Mouse (Mus musculus): ENCODE measurements around the gene Stard13. TPM values are rescaled to one million over a fixed set of nuclear protein-coding genes. Genes with fewer than 3 reads are reported as not detected.

Stard13 gene
- total RNA-seq, 2 experiments from 2014 or later: not detected

GRCm38 (mm10) chr5:151042911-151043310 is 190.7 kb downstream of the Stard13 start:
- ATAC-seq (replicated peaks; ENCODE audit: low FRiP score, poor library complexity, severe bottlenecking): no peak

- ATAC-seq (replicated peaks; ENCODE audit: low FRiP score, poor library complexity, severe bottlenecking): no peak
Observed at GRCm38 (mm10) chr5:151037871-151038270, 195.8 kb downstream of the Stard13 start.

GRCm38 (mm10) chr5:151034715-151035512 is 198.7 kb downstream of the Stard13 start:
- no peak for ATAC-seq (replicated peaks; ENCODE audit: low FRiP score, poor library complexity, severe bottlenecking)

GRCm38 (mm10) chr5:151028906-151029305 is 204.7 kb downstream of the Stard13 start:
- ATAC-seq (replicated peaks; ENCODE audit: low FRiP score, poor library complexity, severe bottlenecking): no peak

GRCm38 (mm10) chr5:151027171-151027570 is 206.5 kb downstream of the Stard13 start:
- ATAC-seq (replicated peaks; ENCODE audit: low FRiP score, poor library complexity, severe bottlenecking): no peak

- ATAC-seq (replicated peaks; ENCODE audit: low FRiP score, poor library complexity, severe bottlenecking): no peak
Observed at GRCm38 (mm10) chr5:151026069-151026468, 207.6 kb downstream of the Stard13 start.

GRCm38 (mm10) chr5:151024483-151024882 is 209.2 kb downstream of the Stard13 start:
- ATAC-seq (replicated peaks; ENCODE audit: low FRiP score, poor library complexity, severe bottlenecking): no peak

- no peak for ATAC-seq (replicated peaks; ENCODE audit: low FRiP score, poor library complexity, severe bottlenecking)
Observed at GRCm38 (mm10) chr5:151023461-151023860, 210.2 kb downstream of the Stard13 start.

- no peak for ATAC-seq (replicated peaks; ENCODE audit: low FRiP score, poor library complexity, severe bottlenecking)
Observed at GRCm38 (mm10) chr5:151022939-151023338, 210.7 kb downstream of the Stard13 start.

- ATAC-seq (replicated peaks; ENCODE audit: low FRiP score, poor library complexity, severe bottlenecking): no peak
Observed at GRCm38 (mm10) chr5:151022026-151022425, 211.6 kb downstream of the Stard13 start.

GRCm38 (mm10) chr5:151020831-151021230 is 212.8 kb downstream of the Stard13 start:
- ATAC-seq (replicated peaks; ENCODE audit: low FRiP score, poor library complexity, severe bottlenecking): no peak

GRCm38 (mm10) chr5:151020031-151020820 is 213.4 kb downstream of the Stard13 start:
- ATAC-seq (replicated peaks; ENCODE audit: low FRiP score, poor library complexity, severe bottlenecking): no peak

GRCm38 (mm10) chr5:151018959-151019358 is 214.7 kb downstream of the Stard13 start:
- no peak for ATAC-seq (replicated peaks; ENCODE audit: low FRiP score, poor library complexity, severe bottlenecking)

GRCm38 (mm10) chr5:151018450-151018849 is 215.2 kb downstream of the Stard13 start:
- ATAC-seq (replicated peaks; ENCODE audit: low FRiP score, poor library complexity, severe bottlenecking): no peak

GRCm38 (mm10) chr5:151004216-151004755 is 229.3 kb downstream of the Stard13 start:
- ATAC-seq (replicated peaks; ENCODE audit: low FRiP score, poor library complexity, severe bottlenecking): no peak

GRCm38 (mm10) chr5:151002051-151002450 is 231.6 kb downstream of the Stard13 start:
- ATAC-seq (replicated peaks; ENCODE audit: low FRiP score, poor library complexity, severe bottlenecking): no peak

- ATAC-seq (replicated peaks; ENCODE audit: low FRiP score, poor library complexity, severe bottlenecking): no peak
Observed at GRCm38 (mm10) chr5:151001111-151001510, 232.5 kb downstream of the Stard13 start.

GRCm38 (mm10) chr5:150996586-150996985 is 237.1 kb downstream of the Stard13 start:
- no peak for ATAC-seq (replicated peaks; ENCODE audit: low FRiP score, poor library complexity, severe bottlenecking)

- ATAC-seq (replicated peaks; ENCODE audit: low FRiP score, poor library complexity, severe bottlenecking): no peak
Observed at GRCm38 (mm10) chr5:150994096-150994495, 239.5 kb downstream of the Stard13 start.

Measured in erythroid progenitor cell, adult 5-6 weeks (primary cell).